Mouse (Mus musculus) frontal cortex, postnatal 36 days (tissue): ENCODE measurements around the gene Sfxn5.

Experiments
- DNase-seq, 2 experiments: peaks; one replicate each; pipeline ENCODE4 v3.0.0; 2022; ENCODE audit warnings: low spot score in 2 of 2

Sfxn5 gene

GRCm38 (mm10) chr6:85232836-85233623 lies 100.2 kb downstream of the Sfxn5 start:
- DNase-seq = no peak

- no peak for DNase-seq
Observed at GRCm38 (mm10) chr6:85232045-85232444, 101.2 kb downstream of the Sfxn5 start.

GRCm38 (mm10) chr6:85231469-85231868 lies 101.8 kb downstream of the Sfxn5 start:
- no peak for DNase-seq

- DNase-seq = no peak
Observed at GRCm38 (mm10) chr6:85230762-85231161, 102.5 kb downstream of the Sfxn5 start.

- no peak for DNase-seq
Observed at GRCm38 (mm10) chr6:85227520-85227919, 105.7 kb downstream of the Sfxn5 start.

GRCm38 (mm10) chr6:85226570-85226969 lies 106.7 kb downstream of the Sfxn5 start:
- DNase-seq = no peak

- DNase-seq = no peak
Observed at GRCm38 (mm10) chr6:85224442-85224891, 108.8 kb downstream of the Sfxn5 start.

GRCm38 (mm10) chr6:85223498-85224150 lies 109.6 kb downstream of the Sfxn5 start:
- DNase-seq = no peak

- no peak for DNase-seq
Observed at GRCm38 (mm10) chr6:85222551-85222950, 110.7 kb downstream of the Sfxn5 start.

GRCm38 (mm10) chr6:85220917-85221316 lies 112.3 kb downstream of the Sfxn5 start:
- DNase-seq = no peak

- DNase-seq = peak; percentile 41 to 45
Observed at GRCm38 (mm10) chr6:85219706-85220105, 113.5 kb downstream of the Sfxn5 start.

GRCm38 (mm10) chr6:85218684-85219445 lies 114.4 kb downstream of the Sfxn5 start:
- peak; percentile 38 to 65 for DNase-seq

GRCm38 (mm10) chr6:85218251-85218650 lies 115.0 kb downstream of the Sfxn5 start:
- peak in 1 of 2 experiments; percentile 68 for DNase-seq

- DNase-seq = no peak
Observed at GRCm38 (mm10) chr6:85210686-85211085, 122.5 kb downstream of the Sfxn5 start.

- DNase-seq = no peak
Observed at GRCm38 (mm10) chr6:85209226-85209967, 123.8 kb downstream of the Sfxn5 start.

- DNase-seq = no peak
Observed at GRCm38 (mm10) chr6:85207345-85207744, 125.9 kb downstream of the Sfxn5 start.

- DNase-seq = peak in 1 of 2 experiments; percentile 55
Observed at GRCm38 (mm10) chr6:85206939-85207285, 126.3 kb downstream of the Sfxn5 start.

- DNase-seq = peak in 1 of 2 experiments; percentile 63
Observed at GRCm38 (mm10) chr6:85206182-85206938, 126.9 kb downstream of the Sfxn5 start.

- DNase-seq = no peak
Observed at GRCm38 (mm10) chr6:85197951-85198350, 135.3 kb downstream of the Sfxn5 start.

- no peak for DNase-seq
Observed at GRCm38 (mm10) chr6:85193381-85194318, 139.6 kb downstream of the Sfxn5 start.
